Mouse (Mus musculus) neural tube, embryonic 12.5 days (tissue): ENCODE data around the gene Epor. TPM values are rescaled to one million over a fixed set of nuclear protein-coding genes. Genes with fewer than 3 reads are reported as not detected.

ENCODE experiments used
- ATAC-seq: fragments of 200-750 bp; cut with Nextera tagmentation; 2 replicates; pipeline ENCODE4 v1.8.0; 2017; ENCODE audit warnings: low read depth, mild to moderate bottlenecking, moderate TSS enrichment, moderate library complexity; ENCODE audit not compliant: low FRiP score
- H3K27ac ChIP-seq: fragments of 300-500 bp; sonication (generic); 2 replicates; pipeline ENCODE4 v1.5.1; 2016
- H3K27me3 ChIP-seq: fragments of 300-500 bp; sonication (generic); replicated peaks from 2 replicates; pipeline ENCODE4 v1.6.1; 2016; ENCODE audit warnings: mild to moderate bottlenecking
- H3K36me3 ChIP-seq: fragments of 300-500 bp; sonication (generic); 2 replicates; pipeline ENCODE4 v1.6.1; 2016; ENCODE audit warnings: mild to moderate bottlenecking
- H3K4me1 ChIP-seq: fragments of 300-500 bp; sonication (generic); 2 replicates; pipeline ENCODE4 v1.6.1; 2016
- H3K4me2 ChIP-seq: fragments of 300-500 bp; sonication (generic); replicated peaks from 2 replicates; pipeline ENCODE4 v1.6.1; 2016; ENCODE audit warnings: mild to moderate bottlenecking
- H3K4me3 ChIP-seq: fragments of 300-500 bp; sonication (generic); 2 replicates; pipeline ENCODE4 v1.5.1; 2016
- H3K9ac ChIP-seq: fragments of 300-500 bp; sonication (generic); 2 replicates; pipeline ENCODE4 v1.6.1; 2016; ENCODE audit warnings: mild to moderate bottlenecking
- H3K9me3 ChIP-seq: fragments of 300-500 bp; sonication (generic); 2 replicates; pipeline ENCODE4 v1.6.1; 2016; ENCODE audit warnings: mild to moderate bottlenecking
- WGBS: fragments of 180-500 bp; shearing (Covaris S2); methylation state at CpG from one replicate; pipeline ENCODE4 v1.1.7; 2016; 5-methylcytosine and 5-hydroxymethylcytosine counted together
- polyA plus RNA-seq: library from polyadenylated mRNA; unstranded; fragments of >200 nt; fragmentation: Nextera tagmentation; extraction: Ambion mirVana; gene quantifications from 2 replicates; pipeline ENCODE4 v1.2.1, GENCODE M21; 2016

Epor gene
- polyA plus RNA-seq, 1 experiment from 2014 or later: 4.0 TPM

GRCm38 (mm10) chr9:21932006-21932405 lies 31.3 kb downstream of the Epor start:
- Histone ChIP-seq H3K4me3 (no peak overlapping the region), H3K36me3 (no peaks in the 10 kb centered on the region), H3K4me1 (peaks cover 2% of the 10 kb centered on the region; the same call in 1 of the 2 replicates), H3K4me2 (no peak overlapping the region), H3K27ac (no peak overlapping the region), H3K9ac (no peak overlapping the region), H3K27me3 (peaks cover 2% of the 10 kb centered on the region; the same call in 1 of the 2 replicates), H3K9me3 (no peaks in the 10 kb centered on the region)
- WGBS: 63% methylated on average over 2 of the region's 2 CpGs
- ATAC-seq: no peak

DNA sequence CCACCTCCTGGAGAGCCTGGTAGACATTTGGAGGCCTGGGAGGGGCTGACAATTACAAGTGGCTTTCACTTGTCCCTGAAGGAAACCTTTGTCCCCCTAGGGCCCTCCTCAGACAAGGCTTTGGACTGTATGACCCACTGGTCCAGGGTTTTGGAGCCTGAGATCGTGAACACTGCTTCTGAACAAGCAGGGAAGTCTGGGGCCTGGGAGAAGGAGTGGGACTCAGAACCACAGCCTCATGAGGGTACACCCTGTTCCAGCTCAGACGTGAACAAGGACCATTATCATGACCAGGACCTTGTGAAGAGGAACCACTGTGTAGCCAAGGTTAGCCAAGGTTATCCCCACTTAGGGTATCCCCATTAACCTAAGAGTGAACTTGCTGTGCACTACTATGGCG lies 34.1 kb downstream of the Epor start:
- no peaks in the 10 kb centered on the region for H3K9me3 ChIP-seq
- H3K9ac ChIP-seq: no peak overlapping the region
- no peaks in the 10 kb centered on the region for H3K36me3 ChIP-seq
- WGBS: 83% methylated on average over 3 of the region's 3 CpGs
- H3K4me3 ChIP-seq: no peak overlapping the region
- H3K4me1 ChIP-seq: peaks cover 13% of the 10 kb centered on the region
- H3K27me3 ChIP-seq: peaks cover 2% of the 10 kb centered on the region; the same call in 1 of the 2 replicates
- no peak overlapping the region for H3K27ac ChIP-seq
- ATAC-seq: no peak
- H3K4me2 ChIP-seq: no peak overlapping the region

- H3K9ac ChIP-seq: peak within 1 kb of the TSS; percentile 64
- no peak within 1 kb of the TSS for H3K27ac ChIP-seq
- ATAC-seq: peak; percentile 96
- no peaks in the 10 kb centered on the region for H3K27me3 ChIP-seq
- no peaks in the 10 kb centered on the region for H3K36me3 ChIP-seq
- H3K4me2 ChIP-seq: peak within 1 kb of the TSS; percentile 67
- H3K4me1 ChIP-seq: peaks cover 13% of the 10 kb centered on the region
- H3K4me3 ChIP-seq: peak within 1 kb of the TSS; percentile 49
- no peaks in the 10 kb centered on the region for H3K9me3 ChIP-seq
- WGBS: under 1% methylated on average over 28 of the region's 28 CpGs
Observed at GRCm38 (mm10) chr9:21927208-21927753, 36.0 kb downstream of the Epor start, which contains the start of the genes Ccdc159 and Tmem205. Gene Ccdc159, plus strand, starts transcription at chr9:21927471. Gene Tmem205, minus strand, starts transcription at chr9:21927556.

DNA sequence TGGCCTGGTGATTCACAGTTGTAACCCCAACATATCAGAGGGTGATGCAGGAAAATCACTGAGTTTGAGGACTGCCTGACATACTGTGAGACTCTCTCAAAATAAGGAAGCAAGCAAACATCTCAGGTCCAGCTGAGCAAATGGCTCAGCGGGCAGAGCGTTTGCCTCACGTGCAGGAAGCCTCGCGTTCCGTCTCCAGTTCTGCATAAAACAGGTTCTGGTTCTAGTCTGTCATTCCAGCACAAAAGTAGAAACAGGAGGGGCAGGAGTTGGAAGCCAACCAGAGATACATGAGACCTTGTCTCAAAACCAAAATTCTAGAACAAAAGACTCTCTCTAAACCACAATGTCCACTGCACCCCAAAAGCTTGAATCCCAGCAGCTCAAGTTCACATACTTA lies 36.5 kb downstream of the Epor start:
- 4% methylated on average over 6 of the region's 6 CpGs for WGBS

GRCm38 (mm10) chr9:21926155-21926554 lies 37.2 kb downstream of the Epor start:
- Histone ChIP-seq H3K4me3 (0 out of 2 replicates have a peak overlapping the region, but pooled peaks have one; percentile 49), H3K36me3 (no peaks in the 10 kb centered on the region), H3K9ac (no peak overlapping the region), H3K4me2 (peak overlapping the region; percentile 67), H3K9me3 (no peaks in the 10 kb centered on the region), H3K27me3 (no peaks in the 10 kb centered on the region), H3K4me1 (peaks cover 13% of the 10 kb centered on the region), H3K27ac (no peak overlapping the region)
- ATAC-seq: no peak
- WGBS: 81% methylated on average over 6 of the region's 6 CpGs

More for the DNA sequence above, 36.5 kb downstream of the Epor start:
- peak overlapping the region; percentile 49 for H3K4me3 ChIP-seq
- peak; percentile 8; the same call in 1 of the 2 replicates for ATAC-seq
- no peaks in the 10 kb centered on the region for H3K9me3 ChIP-seq
- H3K27ac ChIP-seq: no peak overlapping the region
- H3K27me3 ChIP-seq: no peaks in the 10 kb centered on the region
- peak overlapping the region; percentile 67 for H3K4me2 ChIP-seq
- peaks cover 13% of the 10 kb centered on the region for H3K4me1 ChIP-seq
- H3K36me3 ChIP-seq: no peaks in the 10 kb centered on the region
- peak overlapping the region; percentile 64 for H3K9ac ChIP-seq

DNA sequence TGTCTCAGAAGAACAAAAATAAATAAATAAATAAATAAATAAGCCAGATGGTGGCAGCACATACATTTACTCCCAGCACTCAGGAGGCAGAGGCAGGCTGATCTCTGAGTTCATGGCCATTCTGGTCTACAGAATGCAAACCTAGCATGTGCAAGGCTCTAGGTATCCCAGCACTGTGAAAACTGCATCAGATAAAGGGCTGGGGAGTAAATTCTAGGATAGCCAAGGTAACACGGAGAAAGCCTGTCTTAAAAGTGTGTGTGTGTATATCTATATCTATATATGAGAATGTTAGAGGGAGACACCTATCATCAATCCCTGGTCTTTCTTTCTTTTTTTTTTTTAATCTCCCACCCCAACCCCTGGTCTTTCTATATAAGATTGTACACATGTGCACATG lies 37.8 kb downstream of the Epor start:
- 91% methylated on average over 1 of the region's 1 CpGs for WGBS
- no peaks in the 10 kb centered on the region for H3K27me3 ChIP-seq
- H3K4me3 ChIP-seq: no peak overlapping the region
- no peaks in the 10 kb centered on the region for H3K9me3 ChIP-seq
- ATAC-seq: no peak
- H3K4me1 ChIP-seq: peaks cover 13% of the 10 kb centered on the region
- H3K4me2 ChIP-seq: no peak overlapping the region
- no peak overlapping the region for H3K27ac ChIP-seq
- no peaks in the 10 kb centered on the region for H3K36me3 ChIP-seq
- H3K9ac ChIP-seq: no peak overlapping the region

DNA sequence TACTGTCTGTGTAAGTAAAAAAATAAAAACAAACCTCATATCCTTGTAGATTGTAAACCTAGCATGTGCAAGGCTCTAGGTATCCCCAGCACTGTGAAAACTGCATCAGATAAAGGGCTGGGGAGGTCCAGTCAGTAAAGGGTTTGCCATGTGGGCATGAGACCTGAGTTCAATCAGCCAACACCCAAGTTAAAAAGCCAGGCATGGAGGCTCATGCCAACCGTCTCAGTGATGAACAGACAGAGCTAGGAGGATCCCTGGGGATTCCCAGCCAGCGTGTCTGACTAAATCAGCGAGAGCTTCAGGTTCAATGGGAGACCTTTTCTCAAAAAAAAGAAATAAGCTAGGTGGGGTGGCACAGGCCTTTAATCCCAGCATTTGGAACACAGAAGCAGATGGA lies 38.3 kb downstream of the Epor start:
- H3K4me3 ChIP-seq: no peak overlapping the region
- H3K27ac ChIP-seq: no peak overlapping the region
- no peaks in the 10 kb centered on the region for H3K36me3 ChIP-seq
- ATAC-seq: no peak
- no peak overlapping the region for H3K4me2 ChIP-seq
- H3K9me3 ChIP-seq: no peaks in the 10 kb centered on the region
- H3K27me3 ChIP-seq: no peaks in the 10 kb centered on the region
- no peak overlapping the region for H3K9ac ChIP-seq
- H3K4me1 ChIP-seq: peaks cover 13% of the 10 kb centered on the region
- WGBS: 91% methylated on average over 3 of the region's 3 CpGs

- Histone ChIP-seq H3K27me3 (no peaks in the 10 kb centered on the region), H3K4me1 (peaks cover 13% of the 10 kb centered on the region)
Observed at GRCm38 (mm10) chr9:21924099-21924493, 39.2 kb downstream of the Epor start.

GRCm38 (mm10) chr9:21923490-21924098 lies 39.7 kb downstream of the Epor start:
- ATAC-seq: no peak
- 83% methylated on average over 3 of the region's 3 CpGs for WGBS
- Histone ChIP-seq H3K4me2 (no peak overlapping the region), H3K9ac (no peak overlapping the region), H3K4me3 (no peak overlapping the region), H3K36me3 (no peaks in the 10 kb centered on the region), H3K27ac (no peak overlapping the region), H3K27me3 (no peaks in the 10 kb centered on the region), H3K9me3 (no peaks in the 10 kb centered on the region), H3K4me1 (peaks cover 13% of the 10 kb centered on the region)

More at GRCm38 (mm10) chr9:21924099-21924493, 39.2 kb downstream of the Epor start:
- Histone ChIP-seq H3K9me3 (no peaks in the 10 kb centered on the region), H3K4me2 (no peak overlapping the region), H3K4me3 (no peak overlapping the region), H3K9ac (no peak overlapping the region), H3K36me3 (no peaks in the 10 kb centered on the region), H3K27ac (no peak overlapping the region)
- ATAC-seq: no peak
- WGBS: 85% methylated on average over 6 of the region's 6 CpGs

- Histone ChIP-seq H3K27ac (no peak overlapping the region), H3K4me1 (peaks cover 13% of the 10 kb centered on the region), H3K9ac (no peak overlapping the region), H3K36me3 (no peaks in the 10 kb centered on the region), H3K27me3 (no peaks in the 10 kb centered on the region), H3K4me2 (no peak overlapping the region), H3K4me3 (no peak overlapping the region), H3K9me3 (no peaks in the 10 kb centered on the region)
- ATAC-seq: no peak
- 89% methylated on average over 4 of the region's 4 CpGs for WGBS
Observed at GRCm38 (mm10) chr9:21923036-21923435, 40.3 kb downstream of the Epor start.

DNA sequence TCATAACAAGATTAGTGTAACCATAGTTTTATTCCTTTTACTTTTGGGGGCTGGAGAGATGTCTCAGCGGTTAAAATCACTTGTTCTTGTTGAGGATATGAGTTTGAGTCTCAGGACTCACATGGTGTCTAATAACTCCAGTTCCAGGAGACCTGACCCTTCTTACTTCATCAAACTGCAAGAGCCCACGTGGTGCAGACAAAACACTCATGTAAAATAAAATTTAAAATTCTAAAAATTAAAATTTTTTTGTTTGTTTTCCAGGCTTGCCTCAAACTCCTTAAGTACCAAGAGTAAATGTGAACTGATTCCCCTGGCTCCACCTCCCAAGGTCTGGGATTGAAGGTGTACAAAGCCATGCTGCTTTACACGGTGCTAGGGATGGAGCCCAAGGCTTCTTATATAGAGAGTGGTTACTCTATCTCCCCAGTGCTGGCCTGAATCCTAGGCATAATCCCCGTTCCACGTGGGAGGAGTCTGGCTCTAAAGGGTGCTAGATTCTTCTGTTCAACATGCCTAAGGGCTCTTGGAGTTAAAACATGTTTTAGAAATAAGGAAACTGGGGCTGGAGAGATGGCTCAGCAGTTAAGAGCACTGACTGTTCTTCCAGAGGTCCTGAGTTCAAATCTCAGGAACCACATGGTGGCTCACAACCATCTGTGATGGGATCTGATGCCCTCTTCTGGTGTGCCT lies 44.5 kb downstream of the Epor start:
- Histone ChIP-seq H3K9me3 (no peaks in the 10 kb centered on the region), H3K27ac (no peak overlapping the region), H3K4me2 (peak overlapping the region; percentile 97), H3K9ac (no peak overlapping the region), H3K4me1 (peaks cover 9% of the 10 kb centered on the region), H3K4me3 (no peak overlapping the region), H3K36me3 (no peaks in the 10 kb centered on the region), H3K27me3 (peaks cover 10% of the 10 kb centered on the region)
- 27% methylated on average over 5 of the region's 5 CpGs for WGBS
- ATAC-seq: 0 out of 2 replicates have a peak, but pooled peaks have one; percentile 0

GRCm38 (mm10) chr9:21918035-21918592 lies 45.2 kb downstream of the Epor start, which contains the start of gene Rab3d:
Gene Rab3d, minus strand, starts transcription at chr9:21918192.
- no peaks in the 10 kb centered on the region for H3K9me3 ChIP-seq
- WGBS: 2% methylated on average over 36 of the region's 36 CpGs
- H3K4me2 ChIP-seq: peak within 1 kb of the TSS; percentile 97
- H3K27ac ChIP-seq: no peak within 1 kb of the TSS
- H3K9ac ChIP-seq: peak within 1 kb of the TSS; percentile 77
- peak; percentile 94 for ATAC-seq
- peaks cover 10% of the 10 kb centered on the region for H3K27me3 ChIP-seq
- H3K4me3 ChIP-seq: peak within 1 kb of the TSS; percentile 59
- H3K36me3 ChIP-seq: no peaks in the 10 kb centered on the region
- peaks cover 9% of the 10 kb centered on the region for H3K4me1 ChIP-seq
